Mouse (Mus musculus) megakaryocyte, embryonic 14.5 days (primary cell): ENCODE data around the gene Farp1. TPM values are rescaled to one million over a fixed set of nuclear protein-coding genes. Genes with fewer than 3 reads are reported as not detected.

ENCODE experiments used
- H3K27me3 ChIP-seq: replicated peaks from 2 replicates; pipeline ENCODE3; 2012; ENCODE audit warnings: inconsistent platforms
- H3K36me3 ChIP-seq: replicated peaks from 2 replicates; pipeline ENCODE3; 2012; ENCODE audit warnings: low read length, inconsistent platforms, mixed read lengths
- H3K4me1 ChIP-seq: 2 replicates; pipeline ENCODE4 v1.6.1; 2012; ENCODE audit warnings: inconsistent platforms
- H3K4me3 ChIP-seq: replicated peaks from 2 replicates; pipeline ENCODE3; 2012; ENCODE audit warnings: moderate library complexity, mild to moderate bottlenecking, inconsistent platforms
- H3K9me3 ChIP-seq: 2 replicates; pipeline ENCODE4 v1.6.1; 2012; ENCODE audit warnings: inconsistent platforms
- FLI1 ChIP-seq: IDR thresholded peaks from 2 replicates; pipeline ENCODE4 v1.6.1; 2012; ENCODE audit warnings: low read length, inconsistent platforms, mixed read lengths
- GATA1 ChIP-seq: IDR thresholded peaks from 3 replicates; pipeline ENCODE4 v1.6.1; 2012; ENCODE audit warnings: mixed read lengths, low read length, inconsistent platforms, borderline replicate concordance
- polyA plus RNA-seq: library from polyadenylated mRNA; stranded (reverse); fragments of >175 nt; gene quantifications from 2 replicates; pipeline ENCODE4 v1.2.3, GENCODE M21; 2012; ENCODE audit warnings: low replicate concordance; ENCODE audit not compliant: insufficient read depth

Farp1 gene
- polyA plus RNA-seq, 1 experiment = not detected

- Histone ChIP-seq H3K27me3 (peaks cover 4% of the 10 kb centered on the region), H3K9me3 (peaks cover 7% of the 10 kb centered on the region; the same call in 1 of the 2 replicates)
- TF ChIP-seq GATA1 (no peak), FLI1 (no peak)
Observed at GRCm38 (mm10) chr14:121207441-121208158, 172.6 kb downstream of the Farp1 start.

GRCm38 (mm10) chr14:121208159-121208515 is 173.1 kb downstream of the Farp1 start:
- TF ChIP-seq GATA1 (no peak), FLI1 (no peak)
- Histone ChIP-seq H3K4me3 (no peak overlapping the region), H3K4me1 (peaks cover 6% of the 10 kb centered on the region; the same call in 1 of the 2 replicates), H3K27me3 (peaks cover 4% of the 10 kb centered on the region), H3K36me3 (no peaks in the 10 kb centered on the region), H3K9me3 (peaks cover 7% of the 10 kb centered on the region; the same call in 1 of the 2 replicates)

More at GRCm38 (mm10) chr14:121207441-121208158, 172.6 kb downstream of the Farp1 start:
- Histone ChIP-seq H3K4me3 (no peak overlapping the region), H3K4me1 (peaks cover 5% of the 10 kb centered on the region; the same call in 1 of the 2 replicates), H3K36me3 (no peaks in the 10 kb centered on the region)

GRCm38 (mm10) chr14:121210318-121210717 is 175.3 kb downstream of the Farp1 start:
- peaks cover 4% of the 10 kb centered on the region for H3K27me3 ChIP-seq
- H3K36me3 ChIP-seq = no peaks in the 10 kb centered on the region
- H3K4me1 ChIP-seq = peaks cover 6% of the 10 kb centered on the region; the same call in 1 of the 2 replicates
- TF ChIP-seq FLI1 = no peak
- no peak for TF ChIP-seq GATA1
- no peak overlapping the region for H3K4me3 ChIP-seq
- H3K9me3 ChIP-seq = peaks cover 7% of the 10 kb centered on the region; the same call in 1 of the 2 replicates

- H3K4me1 ChIP-seq = peaks cover 6% of the 10 kb centered on the region; the same call in 1 of the 2 replicates
- H3K9me3 ChIP-seq = peaks cover 7% of the 10 kb centered on the region; the same call in 1 of the 2 replicates
- H3K36me3 ChIP-seq = no peaks in the 10 kb centered on the region
- H3K27me3 ChIP-seq = no peaks in the 10 kb centered on the region
- no peak overlapping the region for H3K4me3 ChIP-seq
- TF ChIP-seq GATA1 = no peak
- no peak for TF ChIP-seq FLI1
Observed at GRCm38 (mm10) chr14:121213650-121214049, 178.7 kb downstream of the Farp1 start.

- TF ChIP-seq GATA1 (no peak), FLI1 (no peak)
- no peaks in the 10 kb centered on the region for H3K27me3 ChIP-seq
- H3K36me3 ChIP-seq = no peaks in the 10 kb centered on the region
- no peak overlapping the region for H3K4me3 ChIP-seq
- peaks cover 7% of the 10 kb centered on the region; the same call in 1 of the 2 replicates for H3K9me3 ChIP-seq
- peaks cover 6% of the 10 kb centered on the region; the same call in 1 of the 2 replicates for H3K4me1 ChIP-seq
Observed at GRCm38 (mm10) chr14:121214636-121215257, 179.7 kb downstream of the Farp1 start.

GRCm38 (mm10) chr14:121215817-121216216 is 180.8 kb downstream of the Farp1 start:
- no peaks in the 10 kb centered on the region for H3K27me3 ChIP-seq
- H3K4me3 ChIP-seq = no peak overlapping the region
- no peak for TF ChIP-seq GATA1
- no peak for TF ChIP-seq FLI1
- no peaks in the 10 kb centered on the region for H3K36me3 ChIP-seq
- H3K4me1 ChIP-seq = peaks cover 6% of the 10 kb centered on the region; the same call in 1 of the 2 replicates
- H3K9me3 ChIP-seq = peaks cover 9% of the 10 kb centered on the region

GRCm38 (mm10) chr14:121216672-121217071 is 181.7 kb downstream of the Farp1 start:
- no peak overlapping the region for H3K4me3 ChIP-seq
- H3K4me1 ChIP-seq = peaks cover 6% of the 10 kb centered on the region; the same call in 1 of the 2 replicates
- TF ChIP-seq GATA1 = no peak
- TF ChIP-seq FLI1 = no peak
- H3K9me3 ChIP-seq = peaks cover 17% of the 10 kb centered on the region
- no peaks in the 10 kb centered on the region for H3K27me3 ChIP-seq
- H3K36me3 ChIP-seq = no peaks in the 10 kb centered on the region

GRCm38 (mm10) chr14:121218620-121219019 is 183.6 kb downstream of the Farp1 start:
- Histone ChIP-seq H3K27me3 (no peaks in the 10 kb centered on the region), H3K4me1 (no peaks in the 10 kb centered on the region), H3K9me3 (peaks cover 17% of the 10 kb centered on the region), H3K36me3 (no peaks in the 10 kb centered on the region), H3K4me3 (no peak overlapping the region)
- TF ChIP-seq GATA1 = no peak
- TF ChIP-seq FLI1 = no peak

GRCm38 (mm10) chr14:121219226-121220039 is 184.4 kb downstream of the Farp1 start:
- no peaks in the 10 kb centered on the region for H3K36me3 ChIP-seq
- H3K27me3 ChIP-seq = no peaks in the 10 kb centered on the region
- no peak overlapping the region for H3K4me3 ChIP-seq
- H3K9me3 ChIP-seq = peaks cover 17% of the 10 kb centered on the region
- H3K4me1 ChIP-seq = no peaks in the 10 kb centered on the region
- no peak for TF ChIP-seq FLI1
- no peak for TF ChIP-seq GATA1

- TF ChIP-seq GATA1 = no peak
- no peak for TF ChIP-seq FLI1
- no peaks in the 10 kb centered on the region for H3K36me3 ChIP-seq
- H3K27me3 ChIP-seq = no peaks in the 10 kb centered on the region
- H3K4me3 ChIP-seq = no peak overlapping the region
- H3K4me1 ChIP-seq = no peaks in the 10 kb centered on the region
- peaks cover 17% of the 10 kb centered on the region for H3K9me3 ChIP-seq
Observed at GRCm38 (mm10) chr14:121220040-121220322, 185.0 kb downstream of the Farp1 start.
